Mouse (Mus musculus) heart, adult 2 months (tissue): ENCODE measurements around the gene Cd96.

ENCODE experiments used
- CTCF ChIP-seq: fragments of 200-600 bp; IDR thresholded peaks from 2 replicates; pipeline ENCODE4 v1.8.1; 2022; ENCODE audit warnings: antibody characterized with exemption, mild to moderate bottlenecking, moderate library complexity
- EP300 ChIP-seq: fragments of 200-500 bp; IDR thresholded peaks from 2 replicates; pipeline ENCODE4 v1.6.1; 2011; ENCODE audit warnings: low read depth, low read length, control low read depth; ENCODE audit not compliant: insufficient read depth
- POLR2A ChIP-seq: fragments of 200-500 bp; IDR thresholded peaks from 2 replicates; pipeline ENCODE4 v1.6.1; 2011; ENCODE audit warnings: mild to moderate bottlenecking, low read depth, low read length, control low read depth; ENCODE audit not compliant: insufficient read depth

- TF ChIP-seq CTCF (no peak), EP300 (no peak), POLR2A (no peak)
Observed at GRCm38 (mm10) chr16:46006261-46006660, 113.8 kb downstream of the Cd96 start.
